Mouse (Mus musculus): ENCODE results near the gene Arnt2. TPM values are rescaled to one million over a fixed set of nuclear protein-coding genes. Genes with fewer than 3 reads are reported as not detected.
A peak's percentile ranks its signal among the peaks of the same experiment; 100 is the strongest.

Arnt2 gene
- polyA plus RNA-seq, 1 experiment from 2014 or later: 4.4 TPM

DNA sequence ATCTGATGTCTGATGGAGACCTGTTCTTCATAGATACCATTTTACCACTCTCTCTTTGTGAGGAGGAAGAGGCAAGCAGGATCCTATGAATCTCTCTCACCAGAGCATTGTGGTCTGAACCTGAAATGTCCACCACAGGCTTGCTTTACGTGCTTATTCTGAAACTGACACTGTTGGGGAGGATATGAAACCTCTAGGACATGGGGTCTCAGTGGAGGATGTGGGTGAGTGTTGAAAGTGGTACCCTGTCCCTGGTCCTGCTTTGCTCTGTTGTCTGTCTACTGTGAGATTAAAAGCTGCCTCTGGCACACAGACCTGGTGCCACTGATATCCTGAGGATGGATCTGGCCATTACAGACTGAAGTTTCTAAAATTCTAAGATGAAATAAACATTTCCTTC, 88.4 kb downstream of the Arnt2 start:
- Histone ChIP-seq H3K27me3 (replicated peaks) (no peaks in the 10 kb centered on the region), H3K4me2 (no peak overlapping the region), H3K4me1 (replicated peaks) (no peaks in the 10 kb centered on the region), H3K27ac (ENCODE audit: poor library complexity, severe bottlenecking) (no peak overlapping the region), H3K36me3 (no peaks in the 10 kb centered on the region), H3K4me3 (no peak overlapping the region), H3K9me3 (replicated peaks) (no peaks in the 10 kb centered on the region), H3K9ac (no peak overlapping the region)
- no peak for ATAC-seq (ENCODE audit: insufficient number of reproducible peaks, low FRiP score)
- WGBS: 77% methylated on average over 1 of the region's 1 CpGs

GRCm38 (mm10) chr7:84315353-84316003, 94.5 kb downstream of the Arnt2 start:
- no peaks in the 10 kb centered on the region for H3K27me3 ChIP-seq (replicated peaks)
- no peak overlapping the region for H3K4me3 ChIP-seq
- WGBS: 51% methylated on average over 7 of the region's 7 CpGs
- no peak overlapping the region for H3K4me2 ChIP-seq
- no peaks in the 10 kb centered on the region for H3K36me3 ChIP-seq
- no peak overlapping the region for H3K27ac ChIP-seq (ENCODE audit: poor library complexity, severe bottlenecking)
- H3K9ac ChIP-seq: no peak overlapping the region
- no peaks in the 10 kb centered on the region for H3K9me3 ChIP-seq (replicated peaks)
- no peak for ATAC-seq (ENCODE audit: insufficient number of reproducible peaks, low FRiP score)
- H3K4me1 ChIP-seq (replicated peaks): peaks cover 18% of the 10 kb centered on the region

GRCm38 (mm10) chr7:84314742-84315141, 95.2 kb downstream of the Arnt2 start:
- H3K27me3 ChIP-seq (replicated peaks): no peaks in the 10 kb centered on the region
- no peak overlapping the region for H3K9ac ChIP-seq
- H3K27ac ChIP-seq (ENCODE audit: poor library complexity, severe bottlenecking): no peak overlapping the region
- no peak for ATAC-seq (ENCODE audit: insufficient number of reproducible peaks, low FRiP score)
- H3K36me3 ChIP-seq: no peaks in the 10 kb centered on the region
- H3K4me2 ChIP-seq: no peak overlapping the region
- H3K4me3 ChIP-seq: no peak overlapping the region
- no peaks in the 10 kb centered on the region for H3K9me3 ChIP-seq (replicated peaks)
- peaks cover 18% of the 10 kb centered on the region for H3K4me1 ChIP-seq (replicated peaks)
- WGBS: 90% methylated on average over 2 of the region's 2 CpGs

DNA sequence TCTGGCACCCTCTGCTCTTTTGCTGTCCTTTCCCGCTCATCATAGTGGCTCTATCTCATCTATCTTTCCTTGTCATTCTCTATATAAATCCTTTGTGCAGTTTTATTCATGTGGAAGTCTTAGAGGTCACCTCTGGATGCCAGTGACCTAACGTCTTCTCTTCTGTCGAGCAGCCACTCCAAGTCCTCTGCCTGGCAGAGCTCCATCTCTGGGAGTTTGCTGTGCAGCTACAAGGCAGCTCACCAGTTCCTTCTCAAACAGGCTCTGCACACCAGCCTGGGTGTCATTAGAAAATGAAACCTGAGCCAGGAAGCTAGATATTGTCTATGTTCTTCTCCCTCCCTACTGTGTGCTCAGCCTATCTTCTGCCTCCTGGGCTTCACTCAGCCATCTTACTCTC, 98.4 kb downstream of the Arnt2 start:
- H3K4me2 ChIP-seq: no peak overlapping the region
- H3K4me3 ChIP-seq: no peak overlapping the region
- no peaks in the 10 kb centered on the region for H3K27me3 ChIP-seq (replicated peaks)
- WGBS: 56% methylated on average over 3 of the region's 3 CpGs
- no peak overlapping the region for H3K9ac ChIP-seq
- H3K27ac ChIP-seq (ENCODE audit: poor library complexity, severe bottlenecking): no peak overlapping the region
- H3K9me3 ChIP-seq (replicated peaks): no peaks in the 10 kb centered on the region
- peaks cover 19% of the 10 kb centered on the region for H3K4me1 ChIP-seq (replicated peaks)
- no peak for ATAC-seq (ENCODE audit: insufficient number of reproducible peaks, low FRiP score)
- H3K36me3 ChIP-seq: no peaks in the 10 kb centered on the region

GRCm38 (mm10) chr7:84310909-84311311, 99.1 kb downstream of the Arnt2 start:
- Histone ChIP-seq H3K9ac (no peak overlapping the region), H3K4me1 (replicated peaks) (peaks cover 23% of the 10 kb centered on the region), H3K27me3 (replicated peaks) (no peaks in the 10 kb centered on the region), H3K4me3 (no peak overlapping the region), H3K9me3 (replicated peaks) (no peaks in the 10 kb centered on the region), H3K27ac (ENCODE audit: poor library complexity, severe bottlenecking) (no peak overlapping the region), H3K36me3 (no peaks in the 10 kb centered on the region), H3K4me2 (no peak overlapping the region)
- peak; percentile 47; the same call in 1 of the 2 replicates for ATAC-seq (ENCODE audit: insufficient number of reproducible peaks, low FRiP score)
- WGBS: 64% methylated on average over 4 of the region's 4 CpGs

DNA sequence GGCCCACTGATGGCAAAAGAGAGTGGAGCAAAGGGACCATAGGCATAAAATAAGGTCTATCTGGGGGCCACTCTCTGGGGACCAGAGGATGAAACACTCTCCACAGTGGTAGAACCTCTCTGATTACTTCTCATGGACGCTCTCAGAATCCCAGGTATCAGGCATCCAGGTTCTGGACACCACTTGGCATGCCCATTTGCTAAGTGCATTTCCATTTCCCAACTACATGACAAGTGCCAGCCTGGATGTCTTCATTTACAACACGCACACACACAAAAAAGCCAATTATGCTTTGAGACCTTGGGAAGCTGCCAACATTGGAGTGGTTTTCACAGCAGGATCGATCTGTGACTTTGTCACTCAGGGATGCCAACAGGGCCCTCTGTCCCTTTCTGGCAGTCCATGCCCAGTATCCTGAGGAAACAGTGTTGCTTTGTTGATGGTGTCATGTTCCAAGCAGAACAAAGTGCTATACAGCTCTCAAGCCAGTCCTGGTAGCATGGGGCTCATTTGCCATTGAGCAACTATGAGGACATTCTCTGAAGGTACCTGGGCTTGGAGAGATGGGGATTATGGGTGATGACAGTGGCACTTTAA, 102.5 kb downstream of the Arnt2 start:
- peaks cover 29% of the 10 kb centered on the region for H3K4me1 ChIP-seq (replicated peaks)
- no peaks in the 10 kb centered on the region for H3K27me3 ChIP-seq (replicated peaks)
- H3K4me2 ChIP-seq: no peak overlapping the region
- no peaks in the 10 kb centered on the region for H3K36me3 ChIP-seq
- ATAC-seq (ENCODE audit: insufficient number of reproducible peaks, low FRiP score): no peak
- no peak overlapping the region for H3K27ac ChIP-seq (ENCODE audit: poor library complexity, severe bottlenecking)
- H3K9ac ChIP-seq: no peak overlapping the region
- no peaks in the 10 kb centered on the region for H3K9me3 ChIP-seq (replicated peaks)
- WGBS: 75% methylated on average over 3 of the region's 3 CpGs
- no peak overlapping the region for H3K4me3 ChIP-seq

DNA sequence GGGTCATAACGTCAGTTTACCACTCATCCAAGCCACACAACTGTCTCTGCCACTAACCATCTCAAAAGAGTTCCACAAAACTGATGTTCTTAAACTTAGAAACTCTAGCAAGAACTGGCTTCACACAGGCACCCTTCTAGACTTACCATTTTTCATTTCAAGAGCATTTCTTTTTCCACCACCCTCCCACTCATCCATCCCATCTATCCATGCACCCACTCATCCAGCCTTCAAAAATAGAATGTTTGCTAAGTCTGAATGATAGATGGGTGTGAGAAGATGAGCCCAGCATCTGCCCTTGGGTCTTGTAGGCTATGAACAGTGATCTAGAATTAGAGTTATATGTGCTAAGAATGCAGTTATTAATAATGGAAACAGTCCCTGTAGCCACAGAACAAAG, 109.7 kb downstream of the Arnt2 start:
- no peak overlapping the region for H3K27ac ChIP-seq (ENCODE audit: poor library complexity, severe bottlenecking)
- H3K36me3 ChIP-seq: no peaks in the 10 kb centered on the region
- no peaks in the 10 kb centered on the region for H3K27me3 ChIP-seq (replicated peaks)
- WGBS: 67% methylated on average over 1 of the region's 1 CpGs
- H3K4me1 ChIP-seq (replicated peaks): 0 out of 2 replicates have a peak, but pooled peaks cover 7% of the 10 kb centered on the region
- H3K9ac ChIP-seq: no peak overlapping the region
- no peaks in the 10 kb centered on the region for H3K9me3 ChIP-seq (replicated peaks)
- ATAC-seq (ENCODE audit: insufficient number of reproducible peaks, low FRiP score): no peak
- H3K4me3 ChIP-seq: no peak overlapping the region
- no peak overlapping the region for H3K4me2 ChIP-seq

GRCm38 (mm10) chr7:84299601-84300000, 110.4 kb downstream of the Arnt2 start:
- WGBS: 90% methylated on average over 4 of the region's 4 CpGs
- Histone ChIP-seq H3K4me1 (replicated peaks) (0 out of 2 replicates have a peak, but pooled peaks cover 7% of the 10 kb centered on the region), H3K27ac (ENCODE audit: poor library complexity, severe bottlenecking) (no peak overlapping the region), H3K27me3 (replicated peaks) (no peaks in the 10 kb centered on the region), H3K9ac (no peak overlapping the region), H3K9me3 (replicated peaks) (no peaks in the 10 kb centered on the region), H3K4me2 (no peak overlapping the region), H3K4me3 (no peak overlapping the region), H3K36me3 (no peaks in the 10 kb centered on the region)
- ATAC-seq (ENCODE audit: insufficient number of reproducible peaks, low FRiP score): no peak

GRCm38 (mm10) chr7:84293054-84293453, 116.9 kb downstream of the Arnt2 start:
- no peak overlapping the region for H3K27ac ChIP-seq (ENCODE audit: poor library complexity, severe bottlenecking)
- no peak for ATAC-seq (ENCODE audit: insufficient number of reproducible peaks, low FRiP score)
- no peaks in the 10 kb centered on the region for H3K27me3 ChIP-seq (replicated peaks)
- WGBS: 69% methylated on average over 7 of the region's 7 CpGs
- no peak overlapping the region for H3K9ac ChIP-seq
- no peaks in the 10 kb centered on the region for H3K9me3 ChIP-seq (replicated peaks)
- H3K4me1 ChIP-seq (replicated peaks): 0 out of 2 replicates have a peak, but pooled peaks cover 5% of the 10 kb centered on the region
- H3K4me2 ChIP-seq: no peak overlapping the region
- no peak overlapping the region for H3K4me3 ChIP-seq
- H3K36me3 ChIP-seq: no peaks in the 10 kb centered on the region

DNA sequence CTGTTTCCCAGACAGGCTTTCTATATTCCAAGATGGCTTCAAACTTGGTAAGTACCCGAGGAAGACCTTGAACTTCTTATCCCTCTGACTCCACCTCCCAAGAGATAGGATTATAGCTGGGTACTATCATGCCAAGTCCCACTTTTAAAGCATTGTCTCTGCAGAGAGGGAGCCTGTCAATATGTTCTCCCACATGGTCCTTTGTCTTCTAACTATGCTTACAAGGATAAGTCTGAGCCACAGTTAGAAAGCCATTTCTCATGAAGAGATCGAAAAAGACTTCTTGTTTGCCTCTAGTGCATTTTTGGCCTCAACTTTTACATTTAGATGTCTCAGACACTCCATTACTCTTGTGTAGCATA, 122.8 kb downstream of the Arnt2 start:
- Histone ChIP-seq H3K4me1 (replicated peaks) (no peaks in the 10 kb centered on the region), H3K9me3 (replicated peaks) (no peaks in the 10 kb centered on the region), H3K27ac (ENCODE audit: poor library complexity, severe bottlenecking) (no peak overlapping the region), H3K9ac (no peak overlapping the region), H3K4me2 (no peak overlapping the region), H3K4me3 (no peak overlapping the region), H3K27me3 (replicated peaks) (no peaks in the 10 kb centered on the region), H3K36me3 (no peaks in the 10 kb centered on the region)
- ATAC-seq (ENCODE audit: insufficient number of reproducible peaks, low FRiP score): no peak
- WGBS: 58% methylated on average over 2 of the region's 2 CpGs

DNA sequence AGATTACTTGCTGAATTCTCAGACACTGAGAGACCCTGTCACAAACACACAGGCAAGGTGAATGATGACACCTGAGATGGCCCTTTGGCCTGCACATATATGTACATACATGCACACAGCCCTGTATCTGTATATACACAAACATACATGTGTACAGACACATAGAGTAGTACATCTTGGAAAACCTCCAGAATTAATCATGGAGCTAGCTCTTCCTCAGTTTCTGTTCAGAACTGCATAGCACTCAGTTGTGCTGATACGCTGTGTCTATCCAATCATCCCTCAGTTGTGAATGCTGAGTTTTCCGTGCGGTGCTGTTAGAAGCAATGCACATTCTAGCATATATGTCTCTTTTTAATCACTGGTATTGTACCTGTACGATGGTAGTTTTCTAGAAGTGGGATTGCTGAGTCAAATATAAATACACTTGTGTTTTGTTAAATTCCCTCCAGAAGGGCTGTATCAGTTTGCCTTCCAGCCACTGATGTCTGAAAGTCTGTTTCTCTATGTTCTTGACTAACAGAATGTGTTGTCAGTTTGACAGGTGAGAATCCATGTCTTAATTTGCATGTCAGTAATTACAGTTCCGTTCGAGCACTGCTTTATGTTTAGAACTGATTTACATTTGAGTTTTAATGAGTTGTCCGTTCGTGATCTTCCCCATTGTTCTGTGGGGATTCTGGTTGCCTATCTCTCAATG, 123.3 kb downstream of the Arnt2 start:
- H3K9ac ChIP-seq: no peak overlapping the region
- no peak overlapping the region for H3K4me2 ChIP-seq
- no peaks in the 10 kb centered on the region for H3K36me3 ChIP-seq
- no peak overlapping the region for H3K4me3 ChIP-seq
- H3K4me1 ChIP-seq (replicated peaks): no peaks in the 10 kb centered on the region
- no peak for ATAC-seq (ENCODE audit: insufficient number of reproducible peaks, low FRiP score)
- WGBS: 86% methylated on average over 8 of the region's 8 CpGs
- H3K27ac ChIP-seq (ENCODE audit: poor library complexity, severe bottlenecking): no peak overlapping the region
- H3K27me3 ChIP-seq (replicated peaks): no peaks in the 10 kb centered on the region
- no peaks in the 10 kb centered on the region for H3K9me3 ChIP-seq (replicated peaks)
